ENCODE assay signal across 24 mouse cellular contexts in genomic region chr7:73454113-73454512, GRCm38 (mm10).
DNase-seq lines count a peak whose midpoint lies in the region; ATAC-seq and TF ChIP-seq lines count a peak whose summit lies in the region.
"Had no signal": no experiment of that assay in that cellular context is flagged by ENCODE, and none has a peak within 500 bp of the region (broad histone marks: within the 10 kb centered on the region; RNA-seq: fewer than 3 reads in every experiment).

No protein-coding gene starts in this region.

- peak; percentile 55 for DNase-seq in heart, embryonic 10.5 days (ENCODE audit: low spot score)
- DNase-seq in heart, postnatal 14 days, result no peak
- DNase-seq in cerebellum, adult 11 months, result peak; percentile 25
- peak; percentile 61 for DNase-seq in cerebellum, adult 9-11 months
- no peak for DNase-seq in left cerebral cortex, postnatal 10 days (ENCODE audit: extremely low spot score in 1 of 2, low spot score in 2 of 2)
- DNase-seq in thymus, adult 2 months, result no peak
- DNase-seq: adrenal gland, postnatal 14 days; B cell, adult 2 months; embryo, embryonic 11 days; gastrocnemius, postnatal 14 days; heart, postnatal 4 days; kidney, adult 18-20 months; lung, adult 18-20 months; lung, postnatal 14 days; right cerebral cortex, postnatal 14 days; thymus, postnatal 14 days had no signal

- H3K9me3 ChIP-seq in heart, embryonic 10.5 days, result no peaks in the 10 kb centered on the region
- no peaks in the 10 kb centered on the region; the same call in 1 of the 2 replicates for H3K9me3 ChIP-seq in ES-Bruce4 (replicated peaks; ENCODE audit: control insufficient read depth, insufficient read depth, low read length, poor library complexity, severe bottlenecking)
- H3K9me3 ChIP-seq: embryonic facial prominence, embryonic 13.5 days; forebrain, embryonic 15.5 days; heart, embryonic 15.5 days; limb, embryonic 12.5 days; liver, embryonic 12.5 days had no signal

- H3K27me3 ChIP-seq in heart, embryonic 10.5 days (ENCODE audit: insufficient read depth, poor library complexity, severe bottlenecking), result no peaks in the 10 kb centered on the region
- no peaks in the 10 kb centered on the region for H3K27me3 ChIP-seq in ES-Bruce4 (ENCODE audit: control insufficient read depth, insufficient read depth, low read length, poor library complexity, severe bottlenecking)
- no peaks in the 10 kb centered on the region for H3K27me3 ChIP-seq in thymus, adult 2 months (ENCODE audit: control insufficient read depth, insufficient read depth, low read length)
- H3K27me3 ChIP-seq: embryonic facial prominence, embryonic 13.5 days; forebrain, embryonic 15.5 days; heart, embryonic 15.5 days; limb, embryonic 12.5 days; liver, embryonic 12.5 days had no signal

- H3K4me1 ChIP-seq in heart, embryonic 10.5 days, result no peaks in the 10 kb centered on the region
- no peaks in the 10 kb centered on the region for H3K4me1 ChIP-seq in ES-Bruce4 (ENCODE audit: control insufficient read depth, insufficient read depth, low read length)
- no peaks in the 10 kb centered on the region for H3K4me1 ChIP-seq in thymus, adult 2 months (replicated peaks; ENCODE audit: control insufficient read depth, insufficient read depth, low read length)
- H3K4me1 ChIP-seq: embryonic facial prominence, embryonic 13.5 days; forebrain, embryonic 15.5 days; heart, embryonic 15.5 days; limb, embryonic 12.5 days; liver, embryonic 12.5 days had no signal

- intact Hi-C loops in heart, postnatal 14 days (cut with DNase I), result no loop called here
- intact Hi-C loops in left cerebral cortex, postnatal 10 days (cut with DNase I), result loop anchor here (5.0 kb wide), 1 partner anchor 33 kb away; no protein-coding TSS in a partner anchor

- no peak for TF ChIP-seq EP300 in ES-Bruce4 (IDR thresholded peaks at IDR 0.05; ENCODE audit: insufficient read depth, low read depth, low read length)

- peaks cover 99% of the 10 kb centered on the region for H3K36me3 ChIP-seq in heart, embryonic 10.5 days
- peaks cover 87% of the 10 kb centered on the region for H3K36me3 ChIP-seq in ES-Bruce4 (ENCODE audit: control insufficient read depth, insufficient read depth, low read length, poor library complexity, severe bottlenecking)
- H3K36me3 ChIP-seq in thymus, adult 2 months (ENCODE audit: control insufficient read depth, insufficient read depth, low read length), result peaks cover 94% of the 10 kb centered on the region

- TF ChIP-seq CTCF in ES-Bruce4 (IDR thresholded peaks at IDR 0.05; ENCODE audit: low read depth, low read length), result no peak
- TF ChIP-seq CTCF in thymus, adult 2 months (IDR thresholded peaks at IDR 0.05; ENCODE audit: borderline replicate concordance, control insufficient read depth, extremely low read depth, insufficient read depth, low read length, poor library complexity), result no peak

- TF ChIP-seq POLR2A in ES-Bruce4 (IDR thresholded peaks at IDR 0.05; ENCODE audit: insufficient read depth, low read length), result no peak
- TF ChIP-seq POLR2A in thymus, adult 2 months (IDR thresholded peaks at IDR 0.05; ENCODE audit: control insufficient read depth, extremely low read depth, insufficient read depth, low read length, poor library complexity), result no peak

- H3K27ac ChIP-seq in heart, embryonic 10.5 days, result no peak overlapping the region
- H3K27ac ChIP-seq in ES-Bruce4 (ENCODE audit: insufficient read depth, low read length), result 0 out of 2 replicates have a peak overlapping the region, but pooled peaks have one; percentile 1
- H3K27ac ChIP-seq in thymus, adult 2 months (ENCODE audit: control insufficient read depth, insufficient read depth, low read length), result no peak overlapping the region
- H3K27ac ChIP-seq: embryonic facial prominence, embryonic 13.5 days; forebrain, embryonic 15.5 days; heart, embryonic 15.5 days; kidney, postnatal 0 days; limb, embryonic 12.5 days; liver, embryonic 12.5 days had no signal

- no peak overlapping the region for H3K9ac ChIP-seq in ES-Bruce4 (ENCODE audit: low read depth, poor library complexity, severe bottlenecking)
- H3K9ac ChIP-seq: embryonic facial prominence, embryonic 13.5 days; forebrain, embryonic 15.5 days; heart, embryonic 15.5 days; limb, embryonic 12.5 days; liver, embryonic 12.5 days had no signal

- no peak for ATAC-seq in CD4-positive, CD25-positive, alpha-beta regulatory T cell, adult 4 months
- ATAC-seq: forebrain, embryonic 15.5 days; liver, embryonic 12.5 days had no signal

- no peak overlapping the region for H3K4me3 ChIP-seq in heart, embryonic 10.5 days
- no peak overlapping the region for H3K4me3 ChIP-seq in ES-Bruce4 (ENCODE audit: low read depth, low read length)
- no peak overlapping the region for H3K4me3 ChIP-seq in thymus, adult 2 months (ENCODE audit: control insufficient read depth, insufficient read depth, low read length)
- H3K4me3 ChIP-seq: embryonic facial prominence, embryonic 13.5 days; forebrain, embryonic 15.5 days; heart, embryonic 15.5 days; limb, embryonic 12.5 days; liver, embryonic 12.5 days had no signal

- WGBS in heart, embryonic 10.5 days, result 93% methylated on average over 12 of the region's 12 CpGs
- WGBS in thymus, adult 2 months, result 96% methylated on average over 12 of the region's 12 CpGs

Comparison
In these comparisons a context has a peak if more than half of its experiments do, and no peak if none do; other contexts are left out.
1. DNase-seq: peak in heart, embryonic 10.5 days (single experiment), cerebellum, adult 11 months (single experiment) and cerebellum, adult 9-11 months (single experiment); none in heart, postnatal 14 days (0 of 2), left cerebral cortex, postnatal 10 days (0 of 2) and thymus, adult 2 months (single experiment).